Mouse (Mus musculus) kidney, adult 2 months (tissue): ENCODE data around the gene Spem1.

Experiments
- CTCF ChIP-seq: fragments of 200-500 bp; conservative IDR thresholded peaks from 2 replicates; pipeline ENCODE4 v1.5.1; 2011; ENCODE audit warnings: low read depth, mild to moderate bottlenecking, control low read depth, low read length, moderate library complexity, mixed read lengths; ENCODE audit not compliant: insufficient read depth, insufficient read length
- POLR2A ChIP-seq: fragments of 200-500 bp; IDR thresholded peaks from one replicate; pipeline ENCODE4 v1.6.1; 2011; ENCODE audit warnings: low read depth, low read length, control low read depth

DNA sequence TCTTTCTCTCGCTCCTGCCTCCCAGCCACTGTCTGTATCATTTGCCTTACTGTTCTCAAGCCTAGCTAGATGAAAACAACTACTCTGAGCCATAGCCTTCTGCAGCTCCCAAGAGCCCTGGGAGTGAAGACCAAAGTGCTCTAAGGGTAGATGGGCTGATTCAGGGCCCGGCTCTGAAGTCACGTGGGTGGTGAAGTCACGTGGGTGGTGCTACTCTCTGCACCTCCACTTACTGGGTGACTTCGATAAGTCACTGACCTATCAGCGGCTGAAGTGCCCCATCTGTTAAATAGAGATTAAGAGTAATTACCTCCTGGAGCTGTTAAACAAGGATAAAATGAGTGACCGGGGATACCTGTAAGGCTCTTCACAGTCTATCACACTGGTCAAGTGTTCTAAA lies 32.0 kb upstream of the Spem1 start:
- TF ChIP-seq CTCF, result no peak
- TF ChIP-seq POLR2A, result no peak
